ENCODE assay signal across 19 mouse cellular contexts in the genomic region with DNA sequence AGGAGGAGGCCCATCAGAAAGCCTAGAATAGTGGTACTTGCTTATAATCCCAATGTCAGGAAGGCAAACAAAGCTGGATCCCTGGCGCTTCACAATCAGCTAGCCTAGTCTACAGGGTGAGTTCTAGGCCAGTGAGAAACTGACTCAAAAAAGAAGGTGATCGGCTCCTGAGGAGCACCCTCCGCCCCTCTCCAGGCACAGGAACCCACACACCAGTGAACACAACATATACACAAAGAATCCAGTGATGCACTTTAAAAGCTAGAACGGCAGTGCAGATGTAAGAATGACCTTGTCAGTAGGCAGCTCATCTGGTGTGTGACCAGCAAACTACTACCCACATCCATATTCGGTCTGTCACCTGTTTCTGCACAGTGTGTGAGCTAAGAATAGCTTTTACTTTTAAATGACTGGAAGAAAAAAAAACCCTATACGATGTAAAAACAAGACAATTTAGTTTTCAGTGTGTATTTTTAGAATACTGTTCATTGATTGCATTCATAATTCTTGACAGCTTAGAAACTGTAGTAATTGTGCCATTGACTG. TPM values are rescaled to one million over a fixed set of nuclear protein-coding genes. Genes with fewer than 3 reads are reported as not detected.
DNase-seq lines count a peak whose midpoint lies in the region; ATAC-seq and TF ChIP-seq lines count a peak whose summit lies in the region.
"Had no signal": no experiment of that assay in that cellular context is flagged by ENCODE, and none has a peak within 500 bp of the region (broad histone marks: within the 10 kb centered on the region; RNA-seq: fewer than 3 reads in every experiment).

No protein-coding gene starts in this region.

- H3K4me3 ChIP-seq in kidney, adult 2 months (ENCODE audit: insufficient read depth, low read depth, low read length) = no peak overlapping the region
- H3K4me3 ChIP-seq in heart, embryonic 16.5 days (ENCODE audit: low read length) = no peak overlapping the region
- H3K4me3 ChIP-seq: embryonic facial prominence, embryonic 12.5 days; erythroblast, embryonic 14.5 days; limb, embryonic 12.5 days; liver, embryonic 15.5 days had no signal

- peaks cover 2% of the 10 kb centered on the region; the same call in 1 of the 2 replicates for H3K36me3 ChIP-seq in kidney, adult 2 months (ENCODE audit: control insufficient read depth, insufficient read depth, low read length)
- peaks cover 14% of the 10 kb centered on the region for H3K36me3 ChIP-seq in heart, embryonic 16.5 days (ENCODE audit: control insufficient read depth, insufficient read depth)

- DNase-seq in heart, adult 8-10 months (ENCODE audit: low spot score) = peak; percentile 4
- no peak for DNase-seq in heart, postnatal 36 days
- DNase-seq in kidney, adult 2 months = no peak
- DNase-seq in kidney, postnatal 36 days = no peak
- DNase-seq in A20 (ENCODE audit: low read depth, low spot score) = peak; percentile 78
- no peak for DNase-seq in cerebellum, adult 18-20 months
- DNase-seq: cerebellum, adult 9-11 months; gastrocnemius, postnatal 25 days; kidney, postnatal 4 days; retina, postnatal 1 day; thymus, postnatal 4 days had no signal

- no peak overlapping the region for H3K4me2 ChIP-seq in heart, embryonic 16.5 days (ENCODE audit: low read depth, low read length)
- H3K4me2 ChIP-seq: embryonic facial prominence, embryonic 12.5 days; limb, embryonic 12.5 days; liver, embryonic 15.5 days; midbrain, embryonic 11.5 days had no signal

- H3K4me1 ChIP-seq in kidney, adult 2 months (ENCODE audit: control insufficient read depth, insufficient read depth, low read length) = peaks cover 56% of the 10 kb centered on the region
- H3K4me1 ChIP-seq in heart, embryonic 16.5 days (ENCODE audit: control insufficient read depth, insufficient read depth, low read length) = peaks cover 54% of the 10 kb centered on the region

- WGBS in kidney, adult 2 months = 67% methylated on average over 6 of the region's 6 CpGs
- 58% methylated on average over 6 of the region's 6 CpGs for WGBS in heart, embryonic 16.5 days

- H3K9ac ChIP-seq in heart, embryonic 16.5 days (ENCODE audit: low read length) = no peak overlapping the region
- H3K9ac ChIP-seq: embryonic facial prominence, embryonic 12.5 days; limb, embryonic 12.5 days; liver, embryonic 15.5 days had no signal

- peak; percentile 20; the same call in 1 of the 2 replicates for ATAC-seq in heart, embryonic 16.5 days (replicated peaks; ENCODE audit: extremely low read depth, insufficient read depth, low FRiP score)
- ATAC-seq: forebrain, embryonic 14.5 days; lung, postnatal 0 days had no signal

- intact Hi-C loops in heart, postnatal 36 days (cut with DNase I) = no loop called here

- H3K27me3 ChIP-seq in kidney, adult 2 months (replicated peaks; ENCODE audit: control insufficient read depth, insufficient read depth, low read length) = no peaks in the 10 kb centered on the region
- H3K27me3 ChIP-seq in heart, embryonic 16.5 days (ENCODE audit: control insufficient read depth, insufficient read depth, low read length) = no peaks in the 10 kb centered on the region
- H3K27me3 ChIP-seq: embryonic facial prominence, embryonic 12.5 days; limb, embryonic 12.5 days; liver, embryonic 15.5 days had no signal

- TF ChIP-seq CTCF in kidney, adult 2 months (conservative IDR thresholded peaks at IDR 0.05; ENCODE audit: insufficient read depth, insufficient read length, low read depth, low read length) = no peak

- 0 out of 2 replicates have a peak overlapping the region, but pooled peaks have one; percentile 12 for H3K27ac ChIP-seq in kidney, adult 2 months (ENCODE audit: insufficient read depth, low read depth, low read length)
- peak overlapping the region; percentile 82 for H3K27ac ChIP-seq in heart, embryonic 16.5 days (ENCODE audit: low read length)
- H3K27ac ChIP-seq: embryonic facial prominence, embryonic 12.5 days; limb, embryonic 12.5 days had no signal

- no peaks in the 10 kb centered on the region for H3K9me3 ChIP-seq in heart, embryonic 16.5 days (replicated peaks; ENCODE audit: control insufficient read depth, low read length)
- H3K9me3 ChIP-seq: embryonic facial prominence, embryonic 12.5 days; limb, embryonic 12.5 days; liver, embryonic 15.5 days had no signal

- TF ChIP-seq POLR2A in kidney, adult 2 months (IDR thresholded peaks at IDR 0.05; ENCODE audit: low read depth, low read length) = no peak

RNA-seq across cellular contexts. Expression of a gene that starts 23.6 kb away (rescaled TPM):
- total RNA-seq in heart, adult 8-10 months (2022) = 100 to 1,000 TPM; 204 to 258 (median 233) TPM
- total RNA-seq in heart, postnatal 36 days (2021) = 100 to 1,000 TPM; 165 to 186 TPM
- polyA plus RNA-seq in kidney, adult 2 months (2012; rRNA removed) = 55.4 and 63.1 TPM in 2 replicates
- polyA plus RNA-seq in heart, embryonic 16.5 days (2015; fragmentation: Nextera tagmentation; extraction: Ambion mirVana) = 29.5 and 37.2 TPM in 2 replicates

RNA-seq across cellular contexts. Expression of a gene that starts 23.7 kb away (rescaled TPM):
- 10 to 100 TPM; 70.3 to 88.6 (median 75.8) TPM for total RNA-seq in heart, adult 8-10 months (2022)
- 10 to 100 TPM; 70.2 to 70.6 TPM for total RNA-seq in heart, postnatal 36 days (2021)
- polyA plus RNA-seq in kidney, adult 2 months (2012; rRNA removed) = 25.0 and 26.6 TPM in 2 replicates
- polyA plus RNA-seq in heart, embryonic 16.5 days (2015; fragmentation: Nextera tagmentation; extraction: Ambion mirVana) = 25.9 and 26.1 TPM in 2 replicates

Comparison
In these comparisons a context has a peak if more than half of its experiments do, and no peak if none do; other contexts are left out.
1. DNase-seq: peak in heart, adult 8-10 months (single experiment) and A20 (single experiment); none in heart, postnatal 36 days (0 of 2), kidney, adult 2 months (single experiment), kidney, postnatal 36 days (0 of 2) and cerebellum, adult 18-20 months (0 of 2).